Mouse (Mus musculus) forebrain, embryonic 12.5 days (tissue): ENCODE measurements around the gene Tdrd9. TPM values are rescaled to one million over a fixed set of nuclear protein-coding genes. Genes with fewer than 3 reads are reported as not detected.

Experiments
- ATAC-seq: fragments of 200-750 bp; cut with Nextera tagmentation; 2 replicates; pipeline ENCODE4 v1.8.0; 2017; ENCODE audit warnings: moderate TSS enrichment; ENCODE audit not compliant: low FRiP score
- H3K27ac ChIP-seq: fragments of 300-500 bp; sonication (generic); 2 replicates; pipeline ENCODE4 v1.5.1; 2016; ENCODE audit warnings: mild to moderate bottlenecking
- H3K27me3 ChIP-seq: fragments of 300-500 bp; sonication (generic); 2 replicates; pipeline ENCODE4 v1.6.1; 2016; ENCODE audit warnings: mild to moderate bottlenecking
- H3K36me3 ChIP-seq: fragments of 300-500 bp; sonication (generic); replicated peaks from 2 replicates; pipeline ENCODE4 v1.6.1; 2016; ENCODE audit warnings: mild to moderate bottlenecking
- H3K4me1 ChIP-seq: fragments of 300-500 bp; sonication (generic); 2 replicates; pipeline ENCODE4 v1.6.1; 2016
- H3K4me2 ChIP-seq: fragments of 300-500 bp; sonication (generic); 2 replicates; pipeline ENCODE4 v1.6.1; 2016; ENCODE audit warnings: mild to moderate bottlenecking, moderate library complexity
- H3K4me3 ChIP-seq: fragments of 300-500 bp; sonication (generic); replicated peaks from 2 replicates; pipeline ENCODE4 v1.5.1; 2016; ENCODE audit warnings: mild to moderate bottlenecking
- H3K9ac ChIP-seq: fragments of 300-500 bp; sonication (generic); 2 replicates; pipeline ENCODE4 v1.6.1; 2016; ENCODE audit warnings: mild to moderate bottlenecking
- H3K9me3 ChIP-seq: fragments of 300-500 bp; sonication (generic); 2 replicates; pipeline ENCODE4 v1.6.1; 2016
- WGBS: fragments of 180-500 bp; shearing (Covaris S2); methylation state at CpG from one replicate; pipeline ENCODE4 v1.1.7; 2016; 5-methylcytosine and 5-hydroxymethylcytosine counted together
- polyA plus RNA-seq: library from polyadenylated mRNA; unstranded; fragments of >200 nt; fragmentation: Nextera tagmentation; extraction: Ambion mirVana; gene quantifications from 2 replicates; pipeline ENCODE4 v1.2.1, GENCODE M21; 2016

Tdrd9 gene
- polyA plus RNA-seq, 1 experiment from 2014 or later, result 1.2 TPM

GRCm38 (mm10) chr12:112077651-112078050, 106.3 kb downstream of the Tdrd9 start:
- H3K9me3 ChIP-seq, result no peaks in the 10 kb centered on the region
- no peak overlapping the region for H3K4me3 ChIP-seq

GRCm38 (mm10) chr12:112079911-112080310, 108.6 kb downstream of the Tdrd9 start:
- Histone ChIP-seq H3K27me3 (no peaks in the 10 kb centered on the region), H3K4me3 (no peak overlapping the region), H3K9ac (no peak overlapping the region), H3K9me3 (no peaks in the 10 kb centered on the region), H3K27ac (no peak overlapping the region), H3K4me2 (no peak overlapping the region), H3K4me1 (no peaks in the 10 kb centered on the region), H3K36me3 (no peaks in the 10 kb centered on the region)
- ATAC-seq, result no peak
- WGBS, result 65% methylated on average over 8 of the region's 8 CpGs

More at GRCm38 (mm10) chr12:112077651-112078050, 106.3 kb downstream of the Tdrd9 start:
- WGBS, result 11% methylated on average over 6 of the region's 6 CpGs
- H3K9ac ChIP-seq, result no peak overlapping the region
- H3K4me2 ChIP-seq, result no peak overlapping the region
- 0 out of 2 replicates have a peak, but pooled peaks have one; percentile 61 for ATAC-seq
- no peak overlapping the region for H3K27ac ChIP-seq
- H3K27me3 ChIP-seq, result no peaks in the 10 kb centered on the region
- no peaks in the 10 kb centered on the region for H3K4me1 ChIP-seq
- no peaks in the 10 kb centered on the region for H3K36me3 ChIP-seq

GRCm38 (mm10) chr12:112080911-112081310, 109.6 kb downstream of the Tdrd9 start:
- no peak for ATAC-seq
- Histone ChIP-seq H3K9ac (no peak overlapping the region), H3K4me3 (no peak overlapping the region), H3K27me3 (no peaks in the 10 kb centered on the region), H3K4me1 (no peaks in the 10 kb centered on the region), H3K27ac (no peak overlapping the region), H3K9me3 (no peaks in the 10 kb centered on the region), H3K4me2 (no peak overlapping the region), H3K36me3 (no peaks in the 10 kb centered on the region)
- 93% methylated on average over 4 of the region's 4 CpGs for WGBS

GRCm38 (mm10) chr12:112082241-112082640, 110.9 kb downstream of the Tdrd9 start:
- Histone ChIP-seq H3K4me1 (no peaks in the 10 kb centered on the region), H3K4me3 (no peak overlapping the region), H3K27me3 (no peaks in the 10 kb centered on the region), H3K27ac (no peak overlapping the region), H3K9me3 (no peaks in the 10 kb centered on the region), H3K4me2 (no peak overlapping the region), H3K9ac (no peak overlapping the region), H3K36me3 (no peaks in the 10 kb centered on the region)
- 65% methylated on average over 1 of the region's 1 CpGs for WGBS
- no peak for ATAC-seq

- no peak for ATAC-seq
- H3K4me3 ChIP-seq, result no peak overlapping the region
- no peaks in the 10 kb centered on the region for H3K4me1 ChIP-seq
- peaks cover 6% of the 10 kb centered on the region; the same call in 1 of the 2 replicates for H3K27me3 ChIP-seq
- H3K9me3 ChIP-seq, result no peaks in the 10 kb centered on the region
- no peak overlapping the region for H3K4me2 ChIP-seq
- 88% methylated on average over 3 of the region's 3 CpGs for WGBS
- no peak overlapping the region for H3K27ac ChIP-seq
- H3K9ac ChIP-seq, result no peak overlapping the region
- H3K36me3 ChIP-seq, result no peaks in the 10 kb centered on the region
Observed at GRCm38 (mm10) chr12:112086250-112086649, 114.9 kb downstream of the Tdrd9 start.

- 82% methylated on average over 6 of the region's 6 CpGs for WGBS
- no peak for ATAC-seq
- no peaks in the 10 kb centered on the region for H3K36me3 ChIP-seq
- H3K4me3 ChIP-seq, result no peak overlapping the region
- H3K9ac ChIP-seq, result no peak overlapping the region
- peaks cover 11% of the 10 kb centered on the region for H3K27me3 ChIP-seq
- H3K27ac ChIP-seq, result no peak overlapping the region
- H3K9me3 ChIP-seq, result no peaks in the 10 kb centered on the region
- H3K4me2 ChIP-seq, result no peak overlapping the region
- H3K4me1 ChIP-seq, result no peaks in the 10 kb centered on the region
Observed at GRCm38 (mm10) chr12:112086726-112087125, 115.4 kb downstream of the Tdrd9 start.

- Histone ChIP-seq H3K27me3 (peaks cover 13% of the 10 kb centered on the region), H3K36me3 (no peaks in the 10 kb centered on the region), H3K4me2 (no peak overlapping the region), H3K27ac (no peak overlapping the region), H3K4me3 (no peak overlapping the region), H3K9ac (no peak overlapping the region), H3K4me1 (no peaks in the 10 kb centered on the region), H3K9me3 (no peaks in the 10 kb centered on the region)
- 73% methylated on average over 12 of the region's 12 CpGs for WGBS
- no peak for ATAC-seq
Observed at GRCm38 (mm10) chr12:112088609-112089324, 117.4 kb downstream of the Tdrd9 start.

- H3K36me3 ChIP-seq, result no peaks in the 10 kb centered on the region
- no peak overlapping the region for H3K9ac ChIP-seq
- H3K9me3 ChIP-seq, result no peaks in the 10 kb centered on the region
- peak; percentile 44; the same call in 1 of the 2 replicates for ATAC-seq
- H3K4me1 ChIP-seq, result no peaks in the 10 kb centered on the region
- no peak overlapping the region for H3K4me3 ChIP-seq
- 8% methylated on average over 12 of the region's 12 CpGs for WGBS
- H3K27ac ChIP-seq, result no peak overlapping the region
- H3K4me2 ChIP-seq, result peak overlapping the region; percentile 26; the same call in 1 of the 2 replicates
- peaks cover 13% of the 10 kb centered on the region for H3K27me3 ChIP-seq
Observed at GRCm38 (mm10) chr12:112091054-112091453, 119.7 kb downstream of the Tdrd9 start.

- Histone ChIP-seq H3K9me3 (no peaks in the 10 kb centered on the region), H3K4me3 (no peak overlapping the region), H3K4me1 (no peaks in the 10 kb centered on the region), H3K27me3 (peaks cover 13% of the 10 kb centered on the region), H3K4me2 (no peak overlapping the region), H3K27ac (no peak overlapping the region), H3K36me3 (no peaks in the 10 kb centered on the region), H3K9ac (no peak overlapping the region)
- ATAC-seq, result no peak
- 83% methylated on average over 8 of the region's 8 CpGs for WGBS
Observed at GRCm38 (mm10) chr12:112094261-112094880, 123.0 kb downstream of the Tdrd9 start.

- Histone ChIP-seq H3K27ac (no peak overlapping the region), H3K4me1 (no peaks in the 10 kb centered on the region), H3K9me3 (no peaks in the 10 kb centered on the region), H3K4me2 (no peak overlapping the region), H3K9ac (no peak overlapping the region), H3K27me3 (peaks cover 7% of the 10 kb centered on the region; the same call in 1 of the 2 replicates), H3K36me3 (no peaks in the 10 kb centered on the region), H3K4me3 (no peak overlapping the region)
- no peak for ATAC-seq
- WGBS, result 85% methylated on average over 13 of the region's 13 CpGs
Observed at GRCm38 (mm10) chr12:112096051-112096732, 124.8 kb downstream of the Tdrd9 start.

- H3K27me3 ChIP-seq, result peaks cover 2% of the 10 kb centered on the region; the same call in 1 of the 2 replicates
- H3K36me3 ChIP-seq, result no peaks in the 10 kb centered on the region
- WGBS, result 87% methylated on average over 8 of the region's 8 CpGs
- ATAC-seq, result no peak
- no peak overlapping the region for H3K4me2 ChIP-seq
- no peaks in the 10 kb centered on the region for H3K9me3 ChIP-seq
- H3K27ac ChIP-seq, result no peak overlapping the region
- H3K4me1 ChIP-seq, result no peaks in the 10 kb centered on the region
- H3K4me3 ChIP-seq, result no peak overlapping the region
- no peak overlapping the region for H3K9ac ChIP-seq
Observed at GRCm38 (mm10) chr12:112096733-112097117, 125.4 kb downstream of the Tdrd9 start.

GRCm38 (mm10) chr12:112100106-112100505, 128.7 kb downstream of the Tdrd9 start:
- no peaks in the 10 kb centered on the region for H3K36me3 ChIP-seq
- H3K4me1 ChIP-seq, result no peaks in the 10 kb centered on the region
- 0 out of 2 replicates have a peak, but pooled peaks cover 5% of the 10 kb centered on the region for H3K27me3 ChIP-seq
- no peak overlapping the region for H3K27ac ChIP-seq
- no peaks in the 10 kb centered on the region for H3K9me3 ChIP-seq
- no peak for ATAC-seq
- H3K4me3 ChIP-seq, result no peak overlapping the region
- H3K4me2 ChIP-seq, result no peak overlapping the region
- 51% methylated on average over 4 of the region's 4 CpGs for WGBS
- no peak overlapping the region for H3K9ac ChIP-seq
